Mouse (Mus musculus): Measurements from ENCODE around the gene Pcca. TPM values are rescaled to one million over a fixed set of nuclear protein-coding genes. Genes with fewer than 3 reads are reported as not detected.

Gene Pcca
- total and polyA plus RNA-seq, 2 experiments from 2014 or later = 13.4 to 39.1 TPM

DNA sequence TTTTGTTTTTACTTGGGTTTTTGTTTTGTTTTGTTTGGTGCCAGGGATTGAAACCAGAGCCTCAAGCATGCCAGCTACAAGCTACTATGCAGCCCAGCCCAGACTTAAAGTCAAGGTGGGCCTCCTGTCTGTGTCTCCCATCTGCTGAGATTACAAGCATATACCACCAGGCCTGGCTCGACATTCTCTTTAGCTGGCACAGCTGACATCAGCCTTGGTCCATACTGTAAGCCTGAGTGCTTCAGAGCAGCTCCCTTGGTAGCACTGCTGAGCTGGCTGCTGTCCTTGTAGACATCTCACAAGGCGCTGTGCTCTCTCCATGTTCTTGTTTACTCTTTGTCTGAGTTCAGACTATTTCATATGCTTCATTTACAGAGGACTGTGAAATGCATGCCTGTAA is 302.9 kb downstream of the Pcca start:
- peak; percentile 45; the same call in 1 of the 2 replicates for ATAC-seq

GRCm38 (mm10) chr14:122852506-122853057 is 318.5 kb downstream of the Pcca start:
- TF ChIP-seq CTCF (IDR thresholded peaks at IDR 0.05; ENCODE audit: low read depth) = no peak
- 0 out of 2 replicates have a peak overlapping the region, but pooled peaks have one; percentile 26 for H3K27ac ChIP-seq
- ATAC-seq (no peak), DNase-seq (ENCODE audit: low spot score) (no peak)
- H3K9me3 ChIP-seq (ENCODE audit: low read length) = no peaks in the 10 kb centered on the region
- H3K4me1 ChIP-seq (ENCODE audit: insufficient read depth, low read length) = no peaks in the 10 kb centered on the region
- 89% methylated on average over 5 of the region's 5 CpGs for WGBS
- no peak overlapping the region for H3K4me3 ChIP-seq (ENCODE audit: low read length)
- H3K4me2 ChIP-seq (ENCODE audit: low read depth, low read length) = no peak overlapping the region
- no peaks in the 10 kb centered on the region for H3K36me3 ChIP-seq (ENCODE audit: insufficient read depth, low read length)
- no peak overlapping the region for H3K9ac ChIP-seq (replicated peaks; ENCODE audit: low read length)
- no peaks in the 10 kb centered on the region for H3K27me3 ChIP-seq (ENCODE audit: insufficient read depth, low read length)

More for the DNA sequence above, 302.9 kb downstream of the Pcca start:
- Histone ChIP-seq H3K4me3 (ENCODE audit: low read length) (no peak overlapping the region), H3K27me3 (ENCODE audit: insufficient read depth, low read length) (no peaks in the 10 kb centered on the region), H3K36me3 (ENCODE audit: insufficient read depth, low read length) (no peaks in the 10 kb centered on the region), H3K27ac (no peak overlapping the region), H3K4me1 (ENCODE audit: insufficient read depth, low read length) (no peaks in the 10 kb centered on the region), H3K9me3 (ENCODE audit: low read length) (no peaks in the 10 kb centered on the region), H3K9ac (replicated peaks; ENCODE audit: low read length) (no peak overlapping the region), H3K4me2 (ENCODE audit: low read depth, low read length) (no peak overlapping the region)
- peak; percentile 42 for DNase-seq (ENCODE audit: low spot score)
- 49% methylated on average over 2 of the region's 2 CpGs for WGBS
- no peak for TF ChIP-seq CTCF (IDR thresholded peaks at IDR 0.05; ENCODE audit: low read depth)

DNA sequence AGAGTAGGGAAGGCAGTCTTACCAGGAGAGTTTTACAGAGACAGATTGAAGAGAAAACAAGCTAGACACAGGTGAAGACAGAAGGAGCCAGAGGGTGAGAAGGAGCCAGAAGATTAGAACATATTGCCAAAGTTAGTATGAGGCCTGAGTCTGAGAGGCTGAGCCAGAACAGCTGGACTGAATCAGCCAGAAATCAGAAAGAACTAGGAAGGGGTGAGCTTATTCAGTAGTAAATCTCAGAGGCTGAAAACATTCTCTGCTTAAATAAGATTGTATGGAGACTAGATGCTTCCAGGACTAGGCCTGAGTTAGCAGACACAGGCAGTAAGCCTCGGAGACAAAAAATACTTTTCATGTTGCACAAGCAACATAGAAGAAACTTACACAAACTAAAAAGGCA is 325.7 kb downstream of the Pcca start:
- Histone ChIP-seq H3K36me3 (ENCODE audit: insufficient read depth, low read length) (no peaks in the 10 kb centered on the region), H3K4me3 (ENCODE audit: low read length) (no peak overlapping the region), H3K9me3 (ENCODE audit: low read length) (no peaks in the 10 kb centered on the region), H3K4me2 (ENCODE audit: low read depth, low read length) (no peak overlapping the region), H3K27me3 (ENCODE audit: insufficient read depth, low read length) (no peaks in the 10 kb centered on the region), H3K9ac (replicated peaks; ENCODE audit: low read length) (no peak overlapping the region), H3K27ac (no peak overlapping the region), H3K4me1 (ENCODE audit: insufficient read depth, low read length) (no peaks in the 10 kb centered on the region)
- no peak for TF ChIP-seq CTCF (IDR thresholded peaks at IDR 0.05; ENCODE audit: low read depth)
- DNase-seq (ENCODE audit: low spot score) = no peak
- ATAC-seq = no peak
- WGBS = 96% methylated on average over 1 of the region's 1 CpGs

DNA sequence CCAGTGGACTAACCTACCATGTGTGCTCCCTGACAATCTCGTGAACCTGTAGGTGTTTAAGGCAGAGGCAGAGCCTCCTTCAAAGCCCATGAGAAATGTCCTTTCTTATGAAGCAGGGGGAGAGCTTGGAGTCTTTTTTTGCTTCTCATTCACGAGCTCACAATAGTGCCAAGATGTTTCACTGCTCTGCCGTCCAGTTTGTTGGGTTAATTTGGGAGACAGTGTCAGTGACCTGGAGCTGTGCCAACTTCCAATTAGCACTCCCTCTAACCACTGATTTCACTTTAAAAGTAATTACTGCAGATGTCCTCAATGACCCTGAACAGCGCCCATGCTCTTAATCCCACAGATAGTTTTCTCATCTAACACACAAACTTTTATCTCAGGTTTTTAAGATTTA is 328.5 kb downstream of the Pcca start:
- no peak overlapping the region for H3K4me3 ChIP-seq (ENCODE audit: low read length)
- ATAC-seq (no peak), DNase-seq (ENCODE audit: low spot score) (peak; percentile 57)
- no peaks in the 10 kb centered on the region for H3K27me3 ChIP-seq (ENCODE audit: insufficient read depth, low read length)
- no peak overlapping the region for H3K9ac ChIP-seq (replicated peaks; ENCODE audit: low read length)
- H3K4me2 ChIP-seq (ENCODE audit: low read depth, low read length) = no peak overlapping the region
- no peak for TF ChIP-seq CTCF (IDR thresholded peaks at IDR 0.05; ENCODE audit: low read depth)
- H3K27ac ChIP-seq = no peak overlapping the region
- no peaks in the 10 kb centered on the region for H3K9me3 ChIP-seq (ENCODE audit: low read length)
- H3K36me3 ChIP-seq (ENCODE audit: insufficient read depth, low read length) = no peaks in the 10 kb centered on the region
- 28% methylated on average over 4 of the region's 4 CpGs for WGBS
- H3K4me1 ChIP-seq (ENCODE audit: insufficient read depth, low read length) = no peaks in the 10 kb centered on the region

GRCm38 (mm10) chr14:122865462-122866129 is 331.5 kb downstream of the Pcca start:
- WGBS = 86% methylated on average over 4 of the region's 4 CpGs
- Histone ChIP-seq H3K9me3 (ENCODE audit: low read length) (no peaks in the 10 kb centered on the region), H3K4me2 (ENCODE audit: low read depth, low read length) (no peak overlapping the region), H3K9ac (replicated peaks; ENCODE audit: low read length) (no peak overlapping the region), H3K27ac (no peak overlapping the region), H3K27me3 (ENCODE audit: insufficient read depth, low read length) (no peaks in the 10 kb centered on the region), H3K36me3 (ENCODE audit: insufficient read depth, low read length) (no peaks in the 10 kb centered on the region), H3K4me1 (ENCODE audit: insufficient read depth, low read length) (no peaks in the 10 kb centered on the region), H3K4me3 (ENCODE audit: low read length) (no peak overlapping the region)
- ATAC-seq (no peak), DNase-seq (ENCODE audit: low spot score) (no peak)
- TF ChIP-seq CTCF (IDR thresholded peaks at IDR 0.05; ENCODE audit: low read depth) = no peak

DNA sequence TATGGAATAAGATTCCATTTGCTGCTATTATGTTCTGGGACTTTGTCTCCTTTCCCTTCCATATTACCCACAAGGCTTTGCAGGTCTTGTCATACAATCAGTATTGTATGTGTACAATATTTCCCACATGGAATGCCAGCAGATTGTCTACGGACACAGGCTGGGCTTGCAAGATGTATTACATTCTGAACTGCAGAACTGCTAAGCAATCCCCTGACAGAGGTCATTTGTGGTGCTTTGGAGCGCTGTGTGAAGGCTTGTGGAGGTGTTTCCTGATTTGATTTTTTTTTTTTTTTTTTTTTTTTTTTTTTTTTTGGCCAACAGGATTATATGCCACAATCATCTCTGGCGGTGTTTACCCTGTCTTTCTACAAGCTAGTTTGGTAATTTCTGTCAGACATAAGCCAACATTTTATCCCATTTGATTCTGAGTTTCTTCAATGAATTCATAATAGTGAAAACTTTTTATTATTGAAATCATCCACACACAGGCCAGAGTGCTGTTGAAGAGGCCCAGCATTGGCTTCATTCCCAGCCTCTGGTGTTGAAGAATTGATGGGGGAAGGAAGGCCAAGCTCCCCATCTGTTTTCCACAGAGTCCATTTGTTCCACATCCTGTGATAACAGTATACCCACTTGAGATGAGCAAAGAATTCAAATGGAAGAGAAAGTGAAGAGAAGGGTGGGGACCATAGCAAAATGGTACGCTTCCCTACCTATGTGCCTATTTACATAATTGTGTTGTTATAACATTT is 333.6 kb downstream of the Pcca start:
- no peak for TF ChIP-seq CTCF (IDR thresholded peaks at IDR 0.05; ENCODE audit: low read depth)
- ATAC-seq = no peak
- Histone ChIP-seq H3K4me3 (ENCODE audit: low read length) (no peak overlapping the region), H3K9me3 (ENCODE audit: low read length) (no peaks in the 10 kb centered on the region), H3K36me3 (ENCODE audit: insufficient read depth, low read length) (no peaks in the 10 kb centered on the region), H3K27me3 (ENCODE audit: insufficient read depth, low read length) (no peaks in the 10 kb centered on the region), H3K9ac (replicated peaks; ENCODE audit: low read length) (no peak overlapping the region), H3K4me2 (ENCODE audit: low read depth, low read length) (no peak overlapping the region), H3K4me1 (ENCODE audit: insufficient read depth, low read length) (peaks cover 7% of the 10 kb centered on the region; the same call in 1 of the 2 replicates), H3K27ac (no peak overlapping the region)
- peak; percentile 47 for DNase-seq (ENCODE audit: low spot score)
- WGBS = 66% methylated on average over 4 of the region's 4 CpGs
